Mouse (Mus musculus) G1E (cell line): ENCODE measurements around the gene Wee1.

Source experiments
- CTCF ChIP-seq: IDR thresholded peaks from 2 replicates; pipeline ENCODE4 v1.5.1; 2012; ENCODE audit warnings: low read depth, low read length, inconsistent platforms, mixed read lengths
- GATA1 ChIP-seq: IDR thresholded peaks from 2 replicates; pipeline ENCODE4 v1.6.1; 2012; ENCODE audit warnings: borderline replicate concordance, low read length, inconsistent platforms, mixed read lengths
- POLR2AphosphoS5 ChIP-seq: IDR thresholded peaks from 2 replicates; pipeline ENCODE4 v1.6.1; 2012; ENCODE audit warnings: low read depth, low read length, inconsistent platforms; ENCODE audit not compliant: insufficient replicate concordance

DNA sequence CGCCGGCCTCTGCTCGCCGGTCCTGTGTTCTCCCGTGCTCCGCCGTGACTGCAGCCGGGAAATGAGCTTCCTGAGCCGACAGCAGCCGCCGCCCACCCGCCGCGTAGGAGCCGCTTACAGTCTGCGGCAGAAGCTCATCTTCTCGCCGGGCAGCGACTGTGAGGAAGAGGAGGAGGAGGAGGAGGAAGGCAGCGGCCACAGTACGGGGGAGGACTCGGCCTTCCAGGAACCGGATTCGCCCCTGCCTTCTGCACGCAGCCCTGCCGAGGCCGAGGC is 381 bp downstream of the Wee1 start:
- TF ChIP-seq CTCF (no peak), POLR2AphosphoS5 (no peak), GATA1 (no peak)
